Mouse (Mus musculus): ENCODE measurements at regions not wholly inside any gene's neighbourhood (a gene's known extent, or its start where the extent isn't known, plus 50 kb on each side); places are given as distances from the start of the nearest gene placed in this dataset.

DNA sequence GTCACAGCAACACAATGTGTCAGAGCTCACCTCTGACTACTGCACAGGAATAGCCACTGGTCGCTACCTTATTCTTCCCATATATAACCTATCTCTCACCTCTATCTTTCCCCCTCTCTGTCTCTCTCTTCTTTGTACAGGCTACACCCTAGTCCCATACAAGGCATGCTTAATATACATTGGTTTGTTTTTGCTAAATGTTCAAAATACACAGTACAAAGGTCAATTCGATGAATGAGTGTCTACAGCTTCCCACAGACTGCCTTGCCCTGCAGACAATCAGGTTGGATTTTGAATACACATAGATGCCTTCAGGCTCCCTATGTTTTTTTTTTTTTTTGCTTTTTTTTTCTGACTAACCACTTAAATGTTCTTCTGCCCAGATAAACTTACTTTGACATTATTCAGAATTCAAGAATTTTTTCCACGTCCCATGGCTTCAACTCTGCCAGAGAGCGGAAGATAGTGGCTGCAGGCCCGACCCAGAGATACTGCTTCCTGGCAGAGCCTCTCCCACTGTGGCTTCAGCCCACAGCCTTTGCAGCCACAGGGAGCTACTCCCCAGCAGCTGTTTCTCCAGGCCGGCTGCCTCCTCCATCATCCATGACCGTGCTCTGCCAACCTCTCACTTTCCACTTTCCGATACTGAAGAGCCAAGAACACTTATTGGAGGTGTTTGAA, 161.6 kb downstream of the Thbs2 start:
- no peak for TF ChIP-seq CTCF (IDR thresholded peaks at IDR 0.05; ENCODE audit: control insufficient read depth, insufficient read depth, insufficient replicate concordance, low read depth, low read length)
- no peak for TF ChIP-seq POLR2A (IDR thresholded peaks at IDR 0.05; ENCODE audit: control insufficient read depth, low read depth, low read length)
